Mouse (Mus musculus): ENCODE measurements around the gene Tmem168. TPM values are rescaled to one million over a fixed set of nuclear protein-coding genes. Genes with fewer than 3 reads are reported as not detected.

The Tmem168 gene
- total RNA-seq, 1 experiment = 29.9 TPM

- Histone ChIP-seq H3K9ac (ENCODE audit: insufficient read depth, low read depth, low read length, poor library complexity, severe bottlenecking) (no peak overlapping the region), H3K4me1 (ENCODE audit: control insufficient read depth in 2 of 2, insufficient read depth in 2 of 2, low read length in 2 of 2, poor library complexity in 1 of 2) (peaks cover 2 to 5% of the 10 kb centered on the region in 2 experiments; a peak in 2 of 4 replicates), H3K27ac (ENCODE audit: insufficient read depth, low read depth, low read length, poor library complexity, severe bottlenecking) (no peak overlapping the region), H3K9me3 (ENCODE audit: control insufficient read depth, insufficient read depth, low read depth, low read length) (no peaks in the 10 kb centered on the region), H3K36me3 (ENCODE audit: control insufficient read depth, insufficient read depth, low read length, poor library complexity, severe bottlenecking) (no peaks in the 10 kb centered on the region; the same call in 1 of the 2 replicates), H3K4me3 (ENCODE audit: insufficient read depth in 1 of 2, low read depth in 1 of 2, low read length in 2 of 2, poor library complexity in 1 of 2, severe bottlenecking in 1 of 2) (no peak overlapping the region)
- TF ChIP-seq ZC3H11A (IDR thresholded peaks at IDR 0.05; ENCODE audit: borderline replicate concordance, low read depth, low read length) (no peak), ZNF384 (IDR thresholded peaks at IDR 0.05; ENCODE audit: low read depth, low read length) (peak; percentile 64; the same call in 1 of the 2 replicates)
- no peak for DNase-seq (ENCODE audit: low read depth, low spot score)
- in situ Hi-C loops (cut with MboI; ENCODE audit: low sequenced_read_pairs in 2 of 2, unreplicated experiment in 2 of 2) = no loop called here
Observed at GRCm38 (mm10) chr6:13609353-13610140, 1.6 kb upstream of the Tmem168 start.

GRCm38 (mm10) chr6:13606921-13607620 lies 829 bp downstream of the Tmem168 start:
- DNase-seq (ENCODE audit: low read depth, low spot score) = no peak
- H3K27ac ChIP-seq (ENCODE audit: insufficient read depth, low read depth, low read length, poor library complexity, severe bottlenecking) = no peak overlapping the region
- in situ Hi-C loops (cut with MboI; ENCODE audit: low sequenced_read_pairs in 2 of 2, unreplicated experiment in 2 of 2) = no loop called here

GRCm38 (mm10) chr6:13606394-13606793 lies 1.5 kb downstream of the Tmem168 start:
- Histone ChIP-seq H3K9ac (ENCODE audit: insufficient read depth, low read depth, low read length, poor library complexity, severe bottlenecking) (no peak overlapping the region), H3K4me3 (ENCODE audit: insufficient read depth in 1 of 2, low read depth in 1 of 2, low read length in 2 of 2, poor library complexity in 1 of 2, severe bottlenecking in 1 of 2) (peak overlapping the region in 1 of 2 experiments; percentile 93; a peak in 1 of 4 replicates), H3K36me3 (ENCODE audit: control insufficient read depth, insufficient read depth, low read length, poor library complexity, severe bottlenecking) (no peaks in the 10 kb centered on the region; the same call in 1 of the 2 replicates), H3K9me3 (ENCODE audit: control insufficient read depth, insufficient read depth, low read depth, low read length) (no peaks in the 10 kb centered on the region), H3K27ac (ENCODE audit: insufficient read depth, low read depth, low read length, poor library complexity, severe bottlenecking) (no peak overlapping the region), H3K4me1 (ENCODE audit: control insufficient read depth in 2 of 2, insufficient read depth in 2 of 2, low read length in 2 of 2, poor library complexity in 1 of 2) (peaks cover 0 to 5% of the 10 kb centered on the region in 2 experiments; a peak in 1 of 4 replicates)
- no peak for DNase-seq (ENCODE audit: low read depth, low spot score)
- in situ Hi-C loops (cut with MboI; ENCODE audit: low sequenced_read_pairs in 2 of 2, unreplicated experiment in 2 of 2) = no loop called here
- TF ChIP-seq HCFC1 (IDR thresholded peaks at IDR 0.05; ENCODE audit: borderline replicate concordance, insufficient read depth, low read length) = no peak
- no peak for TF ChIP-seq ZC3H11A (IDR thresholded peaks at IDR 0.05; ENCODE audit: borderline replicate concordance, low read depth, low read length)
- no peak for TF ChIP-seq CHD2 (IDR thresholded peaks at IDR 0.05; ENCODE audit: low read depth, low read length)
- no peak for TF ChIP-seq ZNF384 (IDR thresholded peaks at IDR 0.05; ENCODE audit: low read depth, low read length)
- no peak for TF ChIP-seq MAFK (IDR thresholded peaks at IDR 0.05; ENCODE audit: insufficient read depth, low read depth, low read length)

More at GRCm38 (mm10) chr6:13606921-13607620, 829 bp downstream of the Tmem168 start:
- TF ChIP-seq ZC3H11A (IDR thresholded peaks at IDR 0.05; ENCODE audit: borderline replicate concordance, low read depth, low read length) (no peak), ZNF384 (IDR thresholded peaks at IDR 0.05; ENCODE audit: low read depth, low read length) (no peak), MAFK (IDR thresholded peaks at IDR 0.05; ENCODE audit: insufficient read depth, low read depth, low read length) (no peak), CHD2 (IDR thresholded peaks at IDR 0.05; ENCODE audit: low read depth, low read length) (no peak), HCFC1 (IDR thresholded peaks at IDR 0.05; ENCODE audit: borderline replicate concordance, insufficient read depth, low read length) (no peak)
- Histone ChIP-seq H3K36me3 (ENCODE audit: control insufficient read depth, insufficient read depth, low read length, poor library complexity, severe bottlenecking) (no peaks in the 10 kb centered on the region; the same call in 1 of the 2 replicates), H3K9ac (ENCODE audit: insufficient read depth, low read depth, low read length, poor library complexity, severe bottlenecking) (peak overlapping the region; percentile 95), H3K4me3 (ENCODE audit: insufficient read depth in 1 of 2, low read depth in 1 of 2, low read length in 2 of 2, poor library complexity in 1 of 2, severe bottlenecking in 1 of 2) (peak overlapping the region; percentile 84 to 93), H3K9me3 (ENCODE audit: control insufficient read depth, insufficient read depth, low read depth, low read length) (no peaks in the 10 kb centered on the region), H3K4me1 (ENCODE audit: control insufficient read depth in 2 of 2, insufficient read depth in 2 of 2, low read length in 2 of 2, poor library complexity in 1 of 2) (peaks cover 0 to 5% of the 10 kb centered on the region in 2 experiments; a peak in 1 of 4 replicates)

GRCm38 (mm10) chr6:13603134-13603533 lies 4.8 kb downstream of the Tmem168 start:
- DNase-seq (ENCODE audit: low read depth, low spot score) = no peak
- Histone ChIP-seq H3K27ac (ENCODE audit: insufficient read depth, low read depth, low read length, poor library complexity, severe bottlenecking) (no peak overlapping the region), H3K36me3 (ENCODE audit: control insufficient read depth, insufficient read depth, low read length, poor library complexity, severe bottlenecking) (no peaks in the 10 kb centered on the region; the same call in 1 of the 2 replicates), H3K9me3 (ENCODE audit: control insufficient read depth, insufficient read depth, low read depth, low read length) (no peaks in the 10 kb centered on the region), H3K9ac (ENCODE audit: insufficient read depth, low read depth, low read length, poor library complexity, severe bottlenecking) (no peak overlapping the region), H3K4me3 (ENCODE audit: insufficient read depth in 1 of 2, low read depth in 1 of 2, low read length in 2 of 2, poor library complexity in 1 of 2, severe bottlenecking in 1 of 2) (no peak overlapping the region), H3K4me1 (ENCODE audit: control insufficient read depth in 2 of 2, insufficient read depth in 2 of 2, low read length in 2 of 2, poor library complexity in 1 of 2) (peaks cover 0 to 2% of the 10 kb centered on the region in 2 experiments; a peak in 1 of 4 replicates)
- TF ChIP-seq ZNF384 (IDR thresholded peaks at IDR 0.05; ENCODE audit: low read depth, low read length) = no peak
- no peak for TF ChIP-seq HCFC1 (IDR thresholded peaks at IDR 0.05; ENCODE audit: borderline replicate concordance, insufficient read depth, low read length)
- in situ Hi-C loops (cut with MboI; ENCODE audit: low sequenced_read_pairs in 2 of 2, unreplicated experiment in 2 of 2) = no loop called here

All from ES-E14 (cell line).